Mouse (Mus musculus) ES-CJ7 (cell line): ENCODE results near the gene Arntl.

Source experiments
- DNase-seq: peaks from one replicate; pipeline ENCODE4 v3.0.0; 2011; ENCODE audit warnings: low read depth, low spot score

Gene Arntl

GRCm38 (mm10) chr7:113249134-113249825 lies 42.0 kb downstream of the Arntl start:
- no peak for DNase-seq

GRCm38 (mm10) chr7:113250433-113250991 lies 43.2 kb downstream of the Arntl start:
- DNase-seq: peak; percentile 77

DNA sequence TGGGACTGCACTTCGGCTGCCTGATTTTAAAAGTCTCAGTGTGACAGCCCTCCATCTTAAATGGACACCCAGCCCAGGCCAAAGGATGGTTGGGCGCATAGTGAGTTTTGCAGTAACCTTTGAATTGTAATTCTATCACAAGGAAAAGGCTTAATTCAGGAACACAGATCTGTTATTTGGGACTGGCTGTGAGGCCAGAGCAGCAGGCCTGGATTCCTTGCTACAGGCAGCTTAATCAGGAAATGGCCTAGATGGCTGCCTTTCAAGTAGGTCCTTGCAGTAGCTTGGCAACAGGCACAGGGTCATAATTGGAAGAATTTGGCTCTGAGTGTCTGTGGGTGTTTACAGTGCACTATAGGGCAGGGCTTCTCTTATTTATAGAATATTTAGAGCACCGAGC lies 43.7 kb downstream of the Arntl start:
- DNase-seq: no peak

DNA sequence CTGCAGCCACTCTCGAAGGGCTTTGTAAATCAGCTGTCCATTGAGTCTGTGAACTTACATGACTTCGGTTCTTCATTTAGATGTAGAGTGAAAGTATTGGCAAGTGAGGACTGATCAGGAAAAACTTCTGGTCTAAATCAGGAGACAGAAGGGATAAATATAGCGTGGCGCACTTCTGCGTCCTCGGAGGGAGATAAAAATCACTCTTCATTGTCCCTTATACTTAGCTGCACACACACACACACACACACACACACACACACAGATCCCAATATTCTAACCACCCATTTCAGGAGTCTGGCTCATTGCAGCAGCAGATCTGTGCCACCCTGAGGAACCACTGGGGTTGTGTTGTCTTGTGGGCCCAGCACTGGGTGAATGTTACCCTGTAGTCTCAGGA lies 44.3 kb downstream of the Arntl start:
- DNase-seq: no peak

DNA sequence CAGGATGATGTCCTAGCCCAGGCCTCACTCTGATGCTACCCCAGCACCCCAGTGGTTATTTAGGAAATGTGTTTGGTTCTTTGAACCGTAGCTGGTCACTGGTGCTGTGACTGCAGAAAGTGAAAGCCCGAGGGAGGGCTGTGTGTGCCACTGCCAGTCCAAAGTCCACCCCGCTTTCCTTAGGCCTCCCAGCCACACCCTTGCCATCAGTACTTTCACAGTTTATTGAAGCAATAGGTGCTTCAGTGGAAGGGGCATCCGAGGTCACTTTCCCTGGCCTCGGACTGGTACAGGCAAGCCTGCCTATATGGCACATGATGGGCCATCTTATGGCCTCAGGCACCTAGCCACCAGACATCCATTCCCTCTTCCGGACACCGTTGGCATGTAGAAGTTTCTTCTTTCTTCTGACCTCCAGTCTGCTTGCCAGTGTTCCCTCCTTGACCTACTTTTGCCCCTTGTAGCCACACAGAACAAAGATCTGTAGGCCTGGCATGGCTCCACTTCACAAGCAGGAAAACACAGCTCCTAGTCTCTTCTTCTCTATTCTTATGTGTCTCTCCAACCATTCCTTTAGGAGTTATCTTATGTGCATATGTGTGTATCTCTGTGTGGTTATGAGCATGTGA lies 46.6 kb downstream of the Arntl start:
- no peak for DNase-seq

GRCm38 (mm10) chr7:113256046-113256445 lies 48.8 kb downstream of the Arntl start:
- peak; percentile 66 for DNase-seq

DNA sequence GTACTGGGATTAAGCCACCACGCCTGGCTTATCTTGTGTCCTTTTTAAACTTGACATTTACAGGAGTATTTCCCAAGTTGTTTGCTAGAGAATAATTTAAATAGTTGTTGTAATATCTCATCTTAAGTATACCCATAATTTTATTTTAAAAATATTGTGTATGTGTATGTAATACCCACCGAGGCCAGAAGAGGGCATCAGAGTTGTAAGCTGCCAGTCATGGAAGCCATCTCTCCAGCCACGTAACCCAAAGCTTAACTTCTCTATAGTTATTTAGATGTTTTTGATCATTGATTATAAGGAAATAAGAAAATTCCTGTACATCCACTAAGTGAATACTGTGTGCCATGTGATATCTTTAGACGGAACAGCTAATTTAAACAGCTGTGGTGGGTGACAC lies 51.2 kb downstream of the Arntl start:
- DNase-seq: no peak

DNA sequence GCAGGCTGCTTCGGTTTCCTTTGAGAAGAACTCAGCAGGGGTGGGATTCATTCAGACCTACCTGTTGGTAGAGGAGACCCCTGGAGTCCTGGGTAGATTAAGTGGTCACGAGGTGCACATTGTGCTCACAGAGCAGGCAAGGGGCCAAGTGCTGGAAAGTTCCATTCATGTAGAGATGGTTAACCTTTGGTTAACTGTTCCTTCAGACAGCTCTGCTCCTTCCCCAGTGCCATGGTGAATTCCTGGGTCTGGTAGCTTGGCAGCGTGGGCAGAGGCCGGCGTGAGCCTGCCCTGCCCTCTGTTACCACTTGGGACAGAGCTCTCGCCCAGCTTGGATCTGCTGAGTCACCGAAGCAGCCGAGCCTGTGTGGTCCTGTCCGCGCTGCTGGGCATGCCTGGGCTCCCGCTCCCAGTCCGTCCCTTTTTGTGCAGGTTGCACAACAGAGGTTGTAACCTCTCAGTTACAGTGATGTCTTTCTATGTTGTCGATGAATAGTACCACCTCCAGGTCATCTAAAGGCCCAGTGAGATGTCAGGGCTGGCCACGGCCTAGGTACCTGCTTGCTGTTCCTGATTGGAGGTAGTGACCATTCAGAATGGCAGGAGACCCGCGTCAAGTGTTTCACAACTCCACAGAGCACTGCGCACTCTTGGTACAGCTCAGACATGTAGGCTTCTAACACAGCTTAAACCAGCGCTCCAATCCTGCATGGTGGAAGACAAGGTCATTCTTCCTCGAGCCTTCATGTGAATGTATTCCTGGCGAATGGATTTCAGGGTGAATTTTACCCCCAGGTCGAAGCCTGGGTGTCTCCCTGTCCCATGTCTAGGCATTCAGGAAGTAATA lies 53.3 kb downstream of the Arntl start:
- peak; percentile 55 for DNase-seq

DNA sequence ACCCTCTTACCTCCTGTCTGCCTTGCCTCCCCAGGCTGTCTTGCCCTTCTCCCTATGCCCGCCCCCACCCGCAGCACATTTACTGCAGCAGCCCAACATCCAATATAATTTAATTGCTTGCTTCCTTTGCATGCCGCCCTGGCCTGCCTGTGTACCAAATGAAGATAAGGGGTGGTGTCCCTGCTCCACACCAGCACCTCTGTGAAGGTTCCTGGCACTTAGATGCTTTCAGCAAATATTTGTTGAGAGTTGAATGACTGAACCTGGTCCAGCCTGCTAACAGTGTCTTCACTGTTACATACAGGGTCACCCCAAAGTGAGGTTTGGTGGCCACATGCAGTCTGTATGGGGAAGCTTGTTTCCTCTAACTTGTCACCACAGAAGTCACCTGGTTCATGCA lies 54.4 kb downstream of the Arntl start:
- DNase-seq: no peak

GRCm38 (mm10) chr7:113262510-113263467 lies 55.5 kb downstream of the Arntl start:
- peak; percentile 65 for DNase-seq

- peak; percentile 41 for DNase-seq
Observed at GRCm38 (mm10) chr7:113263990-113264389, 56.7 kb downstream of the Arntl start.

DNA sequence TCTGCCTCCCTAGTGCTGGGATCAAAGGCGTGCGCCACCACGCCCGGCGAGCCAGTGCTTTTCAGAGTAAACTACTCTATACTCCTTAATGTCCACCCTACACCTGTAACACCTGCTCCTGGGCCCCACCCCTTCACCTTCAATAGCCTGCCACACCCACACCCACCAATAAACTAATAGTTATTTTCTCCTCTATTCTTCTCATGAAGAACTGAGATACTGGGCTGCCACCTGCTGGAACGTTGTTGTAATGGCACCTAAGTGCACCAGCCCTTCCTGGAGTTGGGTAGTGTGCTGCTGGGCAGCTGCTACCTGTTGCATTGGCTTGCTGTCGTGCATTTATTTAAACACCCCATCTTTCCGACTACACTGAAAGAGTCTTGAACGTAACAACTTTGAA lies 61.0 kb downstream of the Arntl start:
- peak; percentile 72 for DNase-seq

DNA sequence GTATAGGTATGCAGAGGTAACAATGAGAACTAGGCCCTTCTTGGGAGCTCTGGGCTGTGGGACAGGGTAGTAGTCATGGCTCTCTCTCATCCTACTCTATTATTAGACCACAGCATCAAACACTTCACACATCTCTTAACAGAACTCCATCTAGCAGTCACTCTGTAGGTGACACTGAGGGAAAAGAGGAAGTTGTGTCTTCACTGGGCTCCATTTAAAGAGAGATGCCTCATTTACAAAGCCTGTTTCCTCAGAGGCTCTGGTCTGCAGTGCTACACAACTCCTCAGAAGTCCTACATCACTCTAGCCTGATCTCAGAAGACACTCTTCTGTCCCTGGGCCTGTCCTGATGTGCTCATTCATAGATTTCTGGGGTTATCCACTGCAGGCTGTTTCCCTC lies 61.8 kb downstream of the Arntl start:
- no peak for DNase-seq

DNA sequence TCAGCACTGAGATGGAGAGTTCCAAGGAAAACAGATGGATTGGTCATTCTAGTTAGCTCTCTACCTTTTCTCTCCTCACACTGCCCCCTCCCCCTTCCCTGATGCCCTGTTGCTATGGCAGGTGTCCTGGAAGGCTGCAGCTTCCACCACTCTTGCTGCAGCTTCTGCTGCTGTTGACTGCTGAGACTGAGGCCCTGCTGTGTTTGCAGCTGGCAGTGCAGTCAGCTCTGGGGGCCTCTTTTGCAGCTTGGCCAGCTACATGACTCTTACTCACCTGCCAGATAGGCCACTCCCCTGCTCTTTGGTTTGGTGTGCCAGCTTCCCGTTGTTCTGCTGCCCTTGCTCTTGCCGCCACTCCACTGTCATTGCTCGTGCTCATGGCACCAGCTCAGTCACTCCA lies 62.7 kb downstream of the Arntl start:
- no peak for DNase-seq

- DNase-seq: no peak
Observed at GRCm38 (mm10) chr7:113270551-113270950, 63.3 kb downstream of the Arntl start.

GRCm38 (mm10) chr7:113270991-113271390 lies 63.7 kb downstream of the Arntl start:
- DNase-seq: no peak

- DNase-seq: no peak
Observed at GRCm38 (mm10) chr7:113272338-113272997, 65.2 kb downstream of the Arntl start.

GRCm38 (mm10) chr7:113277245-113277644 lies 70.0 kb downstream of the Arntl start:
- no peak for DNase-seq

GRCm38 (mm10) chr7:113278493-113278892 lies 71.2 kb downstream of the Arntl start:
- DNase-seq: no peak

- DNase-seq: peak; percentile 53
Observed at GRCm38 (mm10) chr7:113279246-113279645, 72.0 kb downstream of the Arntl start.

GRCm38 (mm10) chr7:113285405-113285804 lies 78.1 kb downstream of the Arntl start:
- DNase-seq: no peak
